In the genomic region with DNA sequence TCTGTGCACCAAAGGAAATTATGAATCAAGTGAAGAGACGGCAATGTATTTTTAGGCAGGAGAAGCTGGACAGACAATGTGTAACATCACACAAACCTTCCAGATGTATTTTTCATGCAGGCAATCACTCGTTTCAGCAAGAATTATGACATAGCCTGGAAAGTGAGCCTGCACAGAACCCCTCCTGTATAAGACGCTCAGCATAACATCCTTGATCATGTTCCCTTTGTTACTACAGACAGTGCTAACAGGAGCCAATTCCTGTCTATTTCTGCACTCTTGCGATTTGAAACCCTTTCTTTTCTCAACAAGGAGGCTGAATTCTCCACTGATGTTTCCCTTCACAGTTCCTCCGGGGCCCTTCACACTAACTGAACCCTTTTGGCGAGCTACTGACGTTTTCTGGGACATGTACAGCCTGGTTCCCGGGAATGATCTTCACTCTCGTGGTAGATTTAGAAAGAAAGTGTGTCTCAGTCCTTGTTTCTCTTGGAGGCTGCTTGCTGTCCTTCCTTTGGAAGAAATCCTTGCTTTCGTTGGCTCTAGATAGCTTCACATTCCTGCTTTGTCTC, we compare ENCODE assay signal across 22 mouse cellular contexts.
DNase-seq lines count a peak whose midpoint lies in the region; ATAC-seq lines count a peak whose summit lies in the region.
"Had no signal": no experiment of that assay in that cellular context is flagged by ENCODE, and none has a peak within 500 bp of the region (broad histone marks: within the 10 kb centered on the region; RNA-seq: fewer than 3 reads in every experiment).

No protein-coding gene starts in this region.

- intact Hi-C loops in heart, postnatal 10 days (cut with DNase I): no loop called here

- no peak for ATAC-seq in megakaryocyte, adult 5-6 weeks (ENCODE audit: poor library complexity, severe bottlenecking)
- ATAC-seq: CD4-positive, CD25-positive, alpha-beta regulatory T cell, adult 4 months; forebrain, embryonic 14.5 days; inflammation-experienced regulatory T-cells, adult 6 months; liver, embryonic 12.5 days; liver, postnatal 0 days had no signal

- peak; percentile 1 to 3 for DNase-seq in heart, postnatal 10 days
- DNase-seq in heart, postnatal 4 days: no peak
- peak; percentile 8 to 11 for DNase-seq in kidney, postnatal 4 days
- DNase-seq in kidney, postnatal 25 days: no peak
- peak; percentile 6 for DNase-seq in skeletal muscle tissue, adult 2 months (ENCODE audit: low read depth, low spot score)
- DNase-seq in thymus, postnatal 36 days: no peak
- DNase-seq: adrenal gland, postnatal 14 days; cerebellum, adult 2 months; cerebellum, postnatal 14 days; heart, adult 2 months; left cerebral cortex, postnatal 4 days; liver, postnatal 0 days; lung, postnatal 36 days; right cerebral cortex, adult 18-20 months; right cerebral cortex, postnatal 4 days; thymus, adult 18-20 months; thymus, postnatal 25 days had no signal

Comparison
In these comparisons a context has a peak if more than half of its experiments do, and no peak if none do; other contexts are left out.
1. DNase-seq: peak in heart, postnatal 10 days (2 of 2), kidney, postnatal 4 days (2 of 2) and skeletal muscle tissue, adult 2 months (single experiment); none in heart, postnatal 4 days (single experiment), kidney, postnatal 25 days (0 of 2) and thymus, postnatal 36 days (0 of 2).